Comparison of ENCODE assay signal across 7 mouse cellular contexts in genomic region chr6:54460915-54461671, GRCm38 (mm10). TPM values are rescaled to one million over a fixed set of nuclear protein-coding genes. Genes with fewer than 3 reads are reported as not detected.
DNase-seq lines count a peak whose midpoint lies in the region; ATAC-seq and TF ChIP-seq lines count a peak whose summit lies in the region.

No protein-coding gene starts in this region.

- 42% methylated on average over 13 of the region's 13 CpGs for WGBS in heart, embryonic 16.5 days
- 69% methylated on average over 13 of the region's 13 CpGs for WGBS in lung, embryonic 14.5 days

- no peak for TF ChIP-seq CTCF in lung, embryonic 14.5 days (IDR thresholded peaks at IDR 0.05; ENCODE audit: low read depth)

- H3K4me2 ChIP-seq in heart, embryonic 16.5 days (ENCODE audit: low read depth, low read length), result peak overlapping the region; percentile 13; the same call in 1 of the 2 replicates
- H3K4me2 ChIP-seq in lung, embryonic 14.5 days, result no peak overlapping the region

- peak overlapping the region; percentile 10; the same call in 1 of the 2 replicates for H3K9ac ChIP-seq in heart, embryonic 16.5 days (ENCODE audit: low read length)
- no peak overlapping the region for H3K9ac ChIP-seq in lung, embryonic 14.5 days

- H3K4me1 ChIP-seq in heart, embryonic 16.5 days (ENCODE audit: control insufficient read depth, insufficient read depth, low read length), result peaks cover 33% of the 10 kb centered on the region
- no peaks in the 10 kb centered on the region for H3K4me1 ChIP-seq in lung, embryonic 14.5 days (ENCODE audit: insufficient read depth)

- H3K9me3 ChIP-seq in heart, embryonic 16.5 days (replicated peaks; ENCODE audit: control insufficient read depth, low read length), result no peaks in the 10 kb centered on the region; the same call in 1 of the 2 replicates
- no peaks in the 10 kb centered on the region for H3K9me3 ChIP-seq in lung, embryonic 14.5 days (ENCODE audit: low read depth, low read length)

- no peaks in the 10 kb centered on the region for H3K27me3 ChIP-seq in heart, embryonic 16.5 days (ENCODE audit: control insufficient read depth, insufficient read depth, low read length)
- H3K27me3 ChIP-seq in lung, embryonic 14.5 days (ENCODE audit: insufficient read depth, low read length), result no peaks in the 10 kb centered on the region

- H3K36me3 ChIP-seq in heart, embryonic 16.5 days (ENCODE audit: control insufficient read depth, insufficient read depth), result no peaks in the 10 kb centered on the region
- no peaks in the 10 kb centered on the region for H3K36me3 ChIP-seq in lung, embryonic 14.5 days (ENCODE audit: insufficient read depth)

- peak; percentile 60 for DNase-seq in ovary, postnatal 36 days (ENCODE audit: low spot score)
- DNase-seq in ovary, adult 18-20 months (ENCODE audit: low spot score), result no peak
- DNase-seq in cerebellum, postnatal 4 days (ENCODE audit: low spot score in 2 of 2), result peak; percentile 22 to 64
- peak; percentile 25 for DNase-seq in lung, embryonic 14.5 days
- DNase-seq in embryo, embryonic 10.5 days (ENCODE audit: low spot score), result no peak

- H3K27ac ChIP-seq in heart, embryonic 16.5 days (ENCODE audit: low read length), result peak overlapping the region; percentile 79
- no peak overlapping the region for H3K27ac ChIP-seq in lung, embryonic 14.5 days (ENCODE audit: low read depth)

- ATAC-seq in heart, embryonic 16.5 days (replicated peaks; ENCODE audit: extremely low read depth, insufficient read depth, low FRiP score), result peak; percentile 94
- ATAC-seq in lung, embryonic 14.5 days (ENCODE audit: insufficient read depth), result no peak
- no peak for ATAC-seq in monocyte, adult 5-6 weeks (replicated peaks; ENCODE audit: insufficient number of reproducible peaks, low FRiP score, low TSS enrichment, poor library complexity, severe bottlenecking)

- no peak overlapping the region for H3K4me3 ChIP-seq in heart, embryonic 16.5 days (ENCODE audit: low read length)
- no peak overlapping the region for H3K4me3 ChIP-seq in lung, embryonic 14.5 days (ENCODE audit: low read depth, low read length)

RNA-seq across cellular contexts. Expression of gene Wipf3, which starts 31.7 kb away (rescaled TPM):
- polyA plus RNA-seq in heart, embryonic 16.5 days (2015; fragmentation: Nextera tagmentation; extraction: Ambion mirVana), result 2.8 and 3.6 TPM in 2 replicates
- polyA plus RNA-seq in lung, embryonic 14.5 days (2014; fragmentation: Nextera tagmentation; extraction: Ambion mirVana), result 1.9 and 2.2 TPM in 2 replicates
- total RNA-seq in monocyte, adult 5-6 weeks (2017), result not detected in 3 replicates

Comparison
In these comparisons a context has a peak if more than half of its experiments do, and no peak if none do; other contexts are left out.
1. DNase-seq: peak in ovary, postnatal 36 days (single experiment), cerebellum, postnatal 4 days (2 of 2) and lung, embryonic 14.5 days (single experiment); none in ovary, adult 18-20 months (single experiment) and embryo, embryonic 10.5 days (single experiment).